Mouse (Mus musculus) lung, adult 2 months (tissue): ENCODE measurements at regions not wholly inside any gene's neighbourhood (a gene's known extent, or its start where the extent isn't known, plus 50 kb on each side); places are given as distances from the start of the nearest gene placed in this dataset.

Experiments
- CTCF ChIP-seq: fragments of 200-500 bp; IDR thresholded peaks from 2 replicates; pipeline ENCODE4 v1.5.1; 2011; ENCODE audit warnings: mild to moderate bottlenecking, low read length, control low read depth; ENCODE audit not compliant: insufficient read depth
- POLR2A ChIP-seq: fragments of 200-500 bp; IDR thresholded peaks from 2 replicates; pipeline ENCODE4 v1.6.1; 2011; ENCODE audit warnings: low read depth, mild to moderate bottlenecking, control low read depth, low read length, borderline replicate concordance; ENCODE audit errors: extremely low read depth

- TF ChIP-seq POLR2A (no peak), CTCF (no peak)
Measured at GRCm38 (mm10) chr5:119349395-119349794, 321.1 kb upstream of the Tbx3 start.
